Mouse (Mus musculus) gastrocnemius, postnatal 14 days (tissue): ENCODE data around the gene Lhfp. TPM values are rescaled to one million over a fixed set of nuclear protein-coding genes. Genes with fewer than 3 reads are reported as not detected.

Experiments used
- DNase-seq: peaks from one replicate; pipeline ENCODE4 v3.0.0; 2021; ENCODE audit warnings: mixed read lengths
- intact Hi-C: fragments of 180-260 bp; cut with DNase I; formaldehyde crosslinking; loops from one replicate; pipeline ENCODE4 v1.15.1; 2025; ENCODE audit warnings: low total_unique reads
- total RNA-seq, 2 experiments: library from RNA; stranded (reverse); gene quantifications; 2 replicates each; pipeline ENCODE4 v1.2.3; 2021

Gene Lhfp
- total RNA-seq, 2 experiments from 2014 or later, result 29.4 to 33.7 TPM

DNA sequence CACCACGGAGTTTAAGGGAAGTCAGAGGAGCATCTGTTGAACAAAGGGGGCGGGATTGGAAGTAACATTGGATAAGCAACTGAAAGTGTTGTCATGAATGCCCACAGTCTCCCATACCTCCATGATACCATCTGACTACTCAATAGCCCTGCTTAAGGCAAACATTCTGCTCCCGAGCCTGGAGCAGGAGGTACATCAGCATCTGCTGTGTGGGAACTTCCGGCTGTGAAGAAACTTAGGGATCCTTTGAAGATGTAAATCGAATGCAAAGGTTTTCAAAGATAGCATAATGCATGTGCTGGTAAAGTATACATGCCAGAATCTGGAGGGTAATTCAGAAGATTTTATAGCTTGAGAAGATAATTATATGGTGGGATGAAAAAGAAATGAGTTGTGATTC is 2.4 kb upstream of the Lhfp start:
- intact Hi-C loops, result loop anchor here (10.0 kb wide), 1 partner anchor 206 kb away; no protein-coding TSS in a partner anchor
- no peak for DNase-seq

DNA sequence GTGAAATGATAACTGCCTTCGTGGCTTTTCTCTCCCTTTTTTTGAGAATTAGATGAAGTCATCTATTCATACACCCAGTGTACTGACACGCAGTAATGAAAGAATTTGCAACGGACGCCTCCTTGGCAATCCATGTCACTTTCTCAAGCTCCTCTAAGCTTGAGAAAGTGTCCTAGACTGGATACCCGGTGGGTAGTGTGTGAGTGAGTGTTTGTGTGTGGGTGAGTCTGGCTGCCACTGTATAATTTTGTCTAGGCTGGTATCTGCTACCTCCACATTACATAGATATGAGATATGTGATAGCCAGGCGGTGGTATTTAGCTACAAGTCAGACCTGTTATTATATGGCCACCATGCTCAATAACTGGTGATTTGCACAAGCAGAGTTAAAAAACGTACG is 1.6 kb upstream of the Lhfp start:
- DNase-seq, result no peak
- intact Hi-C loops, result loop anchor here (10.0 kb wide), 1 partner anchor 205 kb away; no protein-coding TSS in a partner anchor

GRCm38 (mm10) chr3:53040593-53041410 is 526 bp upstream of the Lhfp start:
- DNase-seq, result peak; percentile 6
- intact Hi-C loops, result no loop called here

GRCm38 (mm10) chr3:53042240-53042567 is 876 bp downstream of the Lhfp start:
- intact Hi-C loops, result no loop called here
- DNase-seq, result no peak

GRCm38 (mm10) chr3:53043206-53043780 is 2.0 kb downstream of the Lhfp start:
- intact Hi-C loops, result no loop called here
- no peak for DNase-seq

GRCm38 (mm10) chr3:53044238-53044637 is 2.9 kb downstream of the Lhfp start:
- peak; percentile 9 for DNase-seq
- intact Hi-C loops, result no loop called here

DNA sequence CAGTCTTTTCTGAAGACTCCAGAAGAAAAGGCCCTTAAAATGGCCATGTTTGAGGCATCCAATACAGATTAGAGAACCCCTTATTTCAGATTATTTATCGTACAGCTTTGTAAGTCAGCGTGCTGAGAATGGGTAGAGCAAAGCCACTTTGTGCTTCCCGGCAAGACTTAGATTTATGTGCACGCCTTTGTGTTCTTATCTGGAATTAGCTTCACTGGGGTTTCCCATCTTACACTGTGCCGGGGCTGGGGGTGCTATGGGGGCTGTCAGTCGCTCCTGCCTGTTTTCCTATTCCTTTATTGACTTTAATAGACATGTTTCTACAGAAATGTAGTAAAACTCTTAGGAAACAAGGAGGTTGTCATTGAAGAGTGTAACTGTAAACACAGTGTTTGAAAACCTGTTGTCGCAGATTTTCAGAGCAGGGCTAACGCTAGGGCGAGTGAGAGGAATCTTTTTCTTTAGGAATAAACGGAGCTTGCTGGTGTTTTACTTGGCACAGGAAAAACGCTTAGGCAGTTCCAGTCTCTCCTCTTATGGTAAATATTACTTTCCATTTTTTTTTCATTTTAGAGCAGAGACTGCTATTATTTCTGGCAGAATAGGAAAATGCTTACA is 3.5 kb downstream of the Lhfp start:
- intact Hi-C loops, result no loop called here
- DNase-seq, result no peak

- DNase-seq, result no peak
- intact Hi-C loops, result no loop called here
Observed at GRCm38 (mm10) chr3:53045697-53046096, 4.4 kb downstream of the Lhfp start.

DNA sequence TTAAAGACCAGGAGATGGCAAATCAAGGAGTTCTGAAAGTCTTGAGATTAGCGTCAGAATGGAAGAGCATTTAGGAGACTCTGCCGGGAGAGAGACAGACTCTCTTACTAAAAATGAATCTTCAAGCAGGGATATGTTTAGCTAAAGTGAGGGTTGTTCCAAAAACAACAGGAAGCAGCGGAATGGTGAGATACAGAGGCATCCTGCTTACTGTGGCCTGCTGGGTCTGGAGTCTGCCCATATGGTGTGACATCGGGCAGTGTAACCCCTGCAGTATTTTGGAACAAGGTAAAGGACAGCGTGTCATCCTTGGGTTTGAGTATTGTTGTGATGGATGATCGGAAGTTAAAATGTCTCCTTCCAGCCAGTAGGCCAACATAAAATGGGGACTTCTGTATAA is 5.0 kb downstream of the Lhfp start:
- intact Hi-C loops, result no loop called here

GRCm38 (mm10) chr3:53052385-53052784 is 11.1 kb downstream of the Lhfp start:
- intact Hi-C loops, result no loop called here

More for the DNA sequence above, 5.0 kb downstream of the Lhfp start:
- no peak for DNase-seq

DNA sequence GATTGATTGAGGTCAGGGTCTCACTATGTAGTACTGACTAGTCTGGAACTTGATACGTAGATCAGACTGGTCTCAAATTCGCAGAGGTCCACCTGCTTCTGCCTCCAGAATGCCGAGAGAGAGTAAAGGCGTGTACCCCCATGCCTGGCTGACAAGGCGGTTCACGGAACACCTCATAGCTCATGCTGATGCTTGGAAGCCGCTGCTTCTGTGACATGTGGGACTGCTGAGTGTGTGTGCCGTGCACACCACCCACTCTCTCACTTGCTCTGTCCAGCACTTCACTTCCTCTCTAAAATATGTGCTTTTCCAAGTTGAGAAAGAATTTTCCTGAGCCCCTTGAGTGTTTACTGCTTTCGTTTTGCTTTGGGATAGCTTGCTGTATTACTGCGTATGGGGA is 15.1 kb downstream of the Lhfp start:
- intact Hi-C loops, result no loop called here
- no peak for DNase-seq

More at GRCm38 (mm10) chr3:53052385-53052784, 11.1 kb downstream of the Lhfp start:
- no peak for DNase-seq

- DNase-seq, result no peak
- intact Hi-C loops, result no loop called here
Observed at GRCm38 (mm10) chr3:53059959-53060358, 18.6 kb downstream of the Lhfp start.

DNA sequence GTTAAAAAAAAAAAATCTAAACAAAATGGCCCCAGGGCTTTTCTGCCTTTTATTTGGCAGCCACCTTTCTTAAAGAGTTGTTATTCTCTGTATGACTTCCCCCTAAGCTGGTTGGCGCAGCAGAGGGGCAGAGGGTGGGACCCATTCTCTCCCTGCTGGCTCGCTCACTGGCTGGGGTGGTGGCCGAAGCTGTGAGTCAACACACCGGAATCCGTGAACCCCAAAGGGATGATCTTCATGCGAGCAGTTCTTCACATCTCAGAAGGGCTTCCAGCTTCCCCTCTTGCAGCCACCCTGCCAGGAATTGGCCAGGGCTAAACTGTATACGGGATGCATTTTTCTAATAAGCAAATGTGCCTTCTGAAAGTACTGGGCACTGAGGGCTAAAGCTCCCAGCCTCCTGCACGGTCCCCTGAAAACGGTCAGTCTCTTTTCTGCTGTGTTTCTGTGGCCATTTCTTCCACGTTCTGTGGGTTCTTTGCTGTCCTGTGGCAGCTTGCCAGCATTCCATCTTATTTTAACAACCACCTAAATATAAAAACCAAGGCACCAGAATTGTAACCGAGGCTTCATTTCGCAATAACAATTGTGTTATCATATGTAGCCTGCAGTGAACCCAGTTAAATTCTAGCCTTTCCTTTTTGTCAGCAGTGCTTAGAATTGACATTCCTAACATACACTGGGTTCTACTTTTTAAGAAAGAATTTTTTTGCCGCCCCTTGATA is 22.3 kb downstream of the Lhfp start:
- DNase-seq, result peak; percentile 8

GRCm38 (mm10) chr3:53065267-53066094 is 24.2 kb downstream of the Lhfp start:
- DNase-seq, result no peak
- intact Hi-C loops, result no loop called here

More for the DNA sequence above, 22.3 kb downstream of the Lhfp start:
- intact Hi-C loops, result no loop called here

DNA sequence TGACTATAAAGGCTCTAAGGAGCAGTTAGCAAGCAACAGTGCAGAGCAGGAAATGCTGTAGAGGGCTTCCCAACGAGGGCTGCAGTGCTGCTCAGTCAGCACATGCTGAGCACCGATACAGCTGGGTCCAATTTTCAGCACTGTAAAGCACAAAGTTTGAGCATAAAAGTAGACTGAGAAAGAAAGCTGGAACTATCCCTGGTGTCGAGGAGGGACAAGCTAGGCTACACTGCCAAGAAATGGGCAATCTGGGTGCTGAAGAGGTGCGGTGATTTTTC is 24.7 kb downstream of the Lhfp start:
- intact Hi-C loops, result no loop called here
- no peak for DNase-seq

DNA sequence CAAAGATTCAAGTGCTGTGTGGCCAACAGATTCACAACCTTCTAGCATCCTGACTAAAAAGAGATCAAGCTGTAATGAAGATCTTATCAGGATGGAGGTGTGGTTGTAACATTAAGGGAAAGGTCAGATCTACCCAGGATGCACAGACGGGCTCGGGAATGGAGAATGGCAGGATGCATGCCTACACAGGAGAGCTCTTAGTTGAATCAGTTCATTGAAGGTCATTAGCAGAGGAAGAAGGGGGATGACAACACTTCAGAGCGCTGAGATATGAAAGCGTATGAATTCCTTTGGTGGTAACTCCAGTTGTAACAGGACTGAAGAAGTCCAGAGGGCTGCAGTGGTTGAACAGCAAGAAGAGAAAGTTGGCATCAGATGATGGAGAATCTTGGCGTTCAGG is 27.1 kb downstream of the Lhfp start:
- intact Hi-C loops, result no loop called here
- DNase-seq, result no peak

GRCm38 (mm10) chr3:53074264-53074663 is 32.9 kb downstream of the Lhfp start:
- intact Hi-C loops, result no loop called here
- no peak for DNase-seq

GRCm38 (mm10) chr3:53074761-53075160 is 33.4 kb downstream of the Lhfp start:
- intact Hi-C loops, result no loop called here
- DNase-seq, result no peak

- intact Hi-C loops, result no loop called here
- DNase-seq, result no peak
Observed at GRCm38 (mm10) chr3:53080286-53080685, 39.0 kb downstream of the Lhfp start.

DNA sequence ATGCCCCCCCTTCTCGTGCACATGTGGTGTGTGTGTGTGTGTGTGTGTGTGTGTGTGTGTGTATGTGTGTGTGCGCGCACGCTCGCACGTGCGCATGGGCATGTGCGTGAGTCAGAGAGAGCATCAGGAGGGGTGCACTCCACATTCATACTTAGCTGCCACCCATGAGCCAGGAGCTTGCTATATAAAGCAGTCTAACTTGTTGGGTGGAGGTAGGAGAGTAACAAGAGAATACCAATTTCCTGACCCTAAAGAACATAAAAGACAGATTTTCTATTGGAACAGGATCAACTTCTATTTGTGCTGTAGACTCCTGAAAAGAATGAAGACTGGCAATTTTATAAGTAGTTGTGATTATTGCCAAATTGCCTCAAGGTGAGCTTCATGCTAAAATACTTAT is 39.4 kb downstream of the Lhfp start:
- intact Hi-C loops, result no loop called here

More for the DNA sequence above, 39.4 kb downstream of the Lhfp start:
- DNase-seq, result no peak
